Mouse (Mus musculus): ENCODE results near the gene Olfr1378.

GRCm38 (mm10) chr11:51011821-51012220, 45.5 kb downstream of the Olfr1378 start:
- no peak for TF ChIP-seq ZNF384 (IDR thresholded peaks at IDR 0.05; ENCODE audit: low read depth, low read length)
- no peak for TF ChIP-seq HCFC1 (IDR thresholded peaks at IDR 0.05; ENCODE audit: borderline replicate concordance, insufficient read depth, low read length)
- no peak for TF ChIP-seq ZC3H11A (IDR thresholded peaks at IDR 0.05; ENCODE audit: borderline replicate concordance, low read depth, low read length)
